Mouse (Mus musculus): ENCODE results near the gene Ksr1.

GRCm38 (mm10) chr11:79115659-79116058 is 30.5 kb downstream of the Ksr1 start:
- no peak for TF ChIP-seq CTCF (IDR thresholded peaks at IDR 0.05; ENCODE audit: low read depth)
- TF ChIP-seq EP300 (IDR thresholded peaks at IDR 0.05; ENCODE audit: low read depth): no peak

All from liver, embryonic 14.5 days (tissue).